Mouse (Mus musculus): ENCODE measurements at regions not wholly inside any gene's neighbourhood (a gene's known extent, or its start where the extent isn't known, plus 50 kb on each side); places are given as distances from the start of the nearest gene placed in this dataset.

- no peak for DNase-seq (ENCODE audit: low spot score)
These were observed 248.3 kb downstream of the Emp1 start for GRCm38 (mm10) chr6:135610504-135611096.

- no peak for DNase-seq (ENCODE audit: low spot score)
These were observed 265.6 kb downstream of the Emp1 start for GRCm38 (mm10) chr6:135627928-135628327.

- DNase-seq (ENCODE audit: low spot score) = no peak
These were observed 266.9 kb downstream of the Emp1 start for GRCm38 (mm10) chr6:135629236-135629635.

GRCm38 (mm10) chr6:135632671-135633070, 270.3 kb downstream of the Emp1 start:
- DNase-seq (ENCODE audit: low spot score) = no peak

- no peak for DNase-seq (ENCODE audit: low spot score)
These were observed 274.3 kb downstream of the Emp1 start for GRCm38 (mm10) chr6:135636648-135637047.

GRCm38 (mm10) chr6:135642711-135643110, 280.4 kb downstream of the Emp1 start:
- no peak for DNase-seq (ENCODE audit: low spot score)

GRCm38 (mm10) chr6:135646177-135646576, 283.8 kb downstream of the Emp1 start:
- no peak for DNase-seq (ENCODE audit: low spot score)

- DNase-seq (ENCODE audit: low spot score) = no peak
These were observed 290.7 kb downstream of the Emp1 start for GRCm38 (mm10) chr6:135653002-135653401.

- DNase-seq (ENCODE audit: low spot score) = no peak
These were observed 300.0 kb downstream of the Emp1 start for GRCm38 (mm10) chr6:135662386-135662785.

GRCm38 (mm10) chr6:135662801-135663537, 300.6 kb downstream of the Emp1 start:
- DNase-seq (ENCODE audit: low spot score) = no peak
